Mouse (Mus musculus): ENCODE measurements at regions not wholly inside any gene's neighbourhood (a gene's known extent, or its start where the extent isn't known, plus 50 kb on each side); places are given as distances from the start of the nearest gene placed in this dataset.
A peak's percentile ranks its signal among the peaks of the same experiment; 100 is the strongest.
"Not testable (repeated sequence)": the region's sequence is repeated elsewhere in the genome, so short reads cannot be mapped to it uniquely, and the experiment has no call there.

DNA sequence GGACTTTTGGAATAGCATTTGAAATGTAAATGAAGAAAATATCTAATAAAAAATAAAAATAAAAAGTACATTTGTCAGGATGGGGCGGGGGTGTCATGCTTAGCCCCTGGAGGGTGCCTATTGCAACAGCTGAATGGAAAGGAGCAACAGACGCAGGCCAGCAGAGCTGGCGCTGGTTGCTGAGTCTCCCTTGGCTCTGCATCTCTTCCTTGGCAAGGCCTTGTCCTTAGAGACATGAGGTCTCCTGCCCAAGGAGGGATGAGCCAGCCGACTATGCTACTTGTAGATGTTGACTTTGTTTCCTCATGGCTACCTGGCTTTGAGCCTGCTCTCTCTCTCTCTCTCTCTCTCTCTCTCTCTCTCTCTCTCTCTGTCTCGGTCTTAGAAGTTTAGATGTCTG lies 166.4 kb downstream of the Opa1 start:
- no peak for DNase-seq (ENCODE audit: low read depth)

- DNase-seq (ENCODE audit: low read depth) = no peak
Measured at GRCm38 (mm10) chr16:29746245-29746644, 167.1 kb downstream of the Opa1 start.

DNA sequence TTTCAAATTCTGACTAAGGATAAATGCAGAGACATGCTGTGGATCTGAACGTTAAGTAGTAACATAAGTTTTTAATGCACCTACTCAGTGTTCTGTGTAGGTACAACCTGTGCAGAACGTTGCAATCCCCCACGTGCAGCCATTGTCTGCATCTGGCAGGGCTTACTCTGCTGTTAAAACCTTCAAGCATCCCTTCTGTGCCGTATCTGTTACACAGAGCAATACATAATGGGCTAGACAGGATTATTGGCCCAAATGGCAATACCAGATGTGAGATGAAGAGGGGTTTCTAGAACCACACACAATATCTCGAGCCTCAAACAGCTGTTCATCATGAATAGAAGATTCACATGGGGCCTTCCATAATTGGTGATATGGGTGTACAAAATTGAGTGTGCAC lies 170.0 kb downstream of the Opa1 start:
- no peak for DNase-seq (ENCODE audit: low read depth)

DNA sequence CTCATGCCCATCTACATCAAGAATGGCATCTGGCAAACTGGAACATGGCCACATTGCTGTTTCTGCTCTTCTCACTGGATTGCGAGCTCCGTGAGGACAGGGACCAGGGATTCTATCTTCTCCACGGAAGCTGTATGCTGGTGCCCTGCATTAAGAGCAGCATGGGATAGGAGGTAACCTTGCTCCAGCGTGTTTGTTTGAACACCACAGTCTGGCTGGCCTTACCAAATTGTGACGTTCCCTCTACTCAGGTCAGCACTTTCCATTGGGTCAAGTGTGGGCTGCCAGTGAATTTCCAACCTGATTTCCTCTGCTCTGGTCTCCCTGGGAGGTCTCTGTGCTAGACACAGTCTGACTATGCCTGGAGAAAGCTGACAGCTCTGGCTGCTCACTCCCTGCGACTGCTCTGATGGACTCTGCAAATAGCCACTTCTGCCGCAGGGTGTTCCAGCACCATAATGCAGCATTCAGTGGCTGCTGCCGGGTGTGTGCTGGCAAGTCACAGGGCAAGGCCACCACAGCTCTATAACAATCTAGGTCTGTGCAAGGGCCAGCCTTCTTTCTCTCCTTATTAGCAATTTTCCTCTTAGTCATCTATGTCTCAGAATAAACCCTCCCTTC lies 175.6 kb downstream of the Opa1 start:
- no peak for DNase-seq (ENCODE audit: low read depth)

GRCm38 (mm10) chr16:29758246-29758645 lies 179.1 kb downstream of the Opa1 start:
- no peak for DNase-seq (ENCODE audit: low read depth)

DNA sequence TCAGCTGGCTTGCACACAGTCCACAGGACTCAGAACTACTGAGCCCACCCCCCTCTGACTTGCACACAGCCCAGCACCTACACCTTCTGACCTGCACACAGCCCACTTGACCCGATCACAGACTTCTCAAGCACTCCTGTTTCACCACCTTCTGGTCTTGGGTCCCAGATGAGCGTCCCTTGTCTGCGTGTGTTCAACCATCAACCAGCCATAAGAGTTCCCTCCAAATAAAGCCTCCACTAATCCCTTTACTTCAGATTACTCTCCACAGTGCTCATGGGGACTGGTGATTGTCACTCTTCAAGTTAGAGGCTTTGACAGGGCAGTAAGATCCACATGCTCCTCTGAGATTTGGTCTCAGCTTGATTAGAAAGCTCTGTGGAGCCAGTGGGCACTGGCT lies 180.3 kb downstream of the Opa1 start:
- DNase-seq (ENCODE audit: low read depth) = no peak

- no peak for DNase-seq (ENCODE audit: low read depth)
Measured at GRCm38 (mm10) chr16:29760627-29761026, 181.5 kb downstream of the Opa1 start.

GRCm38 (mm10) chr16:29761779-29762277 lies 182.7 kb downstream of the Opa1 start:
- no peak for DNase-seq (ENCODE audit: low read depth)

- no peak for DNase-seq (ENCODE audit: low read depth)
Measured at GRCm38 (mm10) chr16:29764376-29764775, 185.2 kb downstream of the Opa1 start.

DNA sequence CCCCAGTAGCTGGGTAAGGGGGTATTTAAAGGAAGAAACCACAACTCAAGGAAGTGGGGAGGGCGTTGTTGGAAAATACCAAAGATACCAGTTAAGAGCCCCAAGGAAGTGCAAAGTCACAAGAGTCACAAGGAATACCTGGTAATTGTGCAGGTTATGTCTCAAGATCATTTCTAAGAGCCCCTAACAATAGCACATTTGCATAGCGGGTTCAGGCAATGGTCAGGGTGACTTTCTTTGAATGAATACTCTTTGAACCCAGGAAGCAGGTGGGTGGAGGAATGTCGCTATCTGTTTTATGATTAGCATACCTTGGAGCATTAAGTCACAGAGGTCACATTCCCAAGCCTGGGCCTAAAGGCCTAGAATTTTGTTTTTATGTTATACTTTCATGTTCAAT lies 186.7 kb downstream of the Opa1 start:
- not testable (repeated sequence) for DNase-seq (ENCODE audit: low read depth)

DNA sequence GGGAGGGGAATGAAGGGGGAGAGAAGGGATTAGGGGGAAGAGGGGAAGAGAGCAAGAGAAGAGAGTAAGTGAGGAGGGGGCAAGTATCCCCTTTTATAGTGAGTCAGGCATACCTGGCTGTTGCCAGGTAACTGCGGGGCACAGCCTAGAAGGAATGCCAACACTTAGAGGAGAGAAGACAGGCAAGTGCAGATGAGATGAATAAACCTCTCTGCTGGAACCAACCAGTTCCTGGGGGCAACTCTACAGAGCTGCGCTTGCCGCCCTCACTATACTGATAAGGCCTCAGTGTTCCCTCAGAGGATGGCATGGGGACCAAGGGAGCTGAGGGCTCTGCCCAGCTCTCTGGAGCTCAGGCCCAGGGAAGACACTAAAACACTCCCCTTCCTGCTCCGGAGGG lies 192.2 kb downstream of the Opa1 start:
- no peak for DNase-seq (ENCODE audit: low read depth)

GRCm38 (mm10) chr16:29771728-29772608 lies 192.8 kb downstream of the Opa1 start:
- DNase-seq (ENCODE audit: low read depth) = no peak

GRCm38 (mm10) chr16:29772609-29772988 lies 193.5 kb downstream of the Opa1 start:
- DNase-seq (ENCODE audit: low read depth) = no peak

DNA sequence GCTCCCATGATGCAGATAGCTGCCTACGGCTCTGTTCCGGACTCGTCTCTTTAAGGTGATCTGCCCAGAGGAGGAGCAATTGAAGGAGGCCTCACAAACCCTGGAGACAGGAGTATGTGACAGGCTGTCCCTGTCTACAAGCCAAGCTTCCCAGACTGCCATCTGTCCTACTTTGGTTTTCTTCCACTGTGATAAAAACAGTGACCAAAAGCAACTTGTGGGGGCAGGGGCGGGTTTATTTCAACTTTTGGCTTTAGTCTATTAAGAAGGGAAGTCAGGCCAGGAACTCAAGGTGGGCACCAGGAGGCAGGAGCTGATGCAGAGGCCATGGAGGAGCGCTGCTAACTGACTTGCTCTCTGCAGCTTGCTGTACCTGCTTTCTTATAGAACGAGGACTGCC lies 193.9 kb downstream of the Opa1 start:
- no peak for DNase-seq (ENCODE audit: low read depth)

- DNase-seq (ENCODE audit: low read depth) = no peak
Measured at GRCm38 (mm10) chr16:29774949-29775348, 195.8 kb downstream of the Opa1 start.

GRCm38 (mm10) chr16:29775879-29776278 lies 196.7 kb downstream of the Opa1 start:
- DNase-seq (ENCODE audit: low read depth) = no peak

DNA sequence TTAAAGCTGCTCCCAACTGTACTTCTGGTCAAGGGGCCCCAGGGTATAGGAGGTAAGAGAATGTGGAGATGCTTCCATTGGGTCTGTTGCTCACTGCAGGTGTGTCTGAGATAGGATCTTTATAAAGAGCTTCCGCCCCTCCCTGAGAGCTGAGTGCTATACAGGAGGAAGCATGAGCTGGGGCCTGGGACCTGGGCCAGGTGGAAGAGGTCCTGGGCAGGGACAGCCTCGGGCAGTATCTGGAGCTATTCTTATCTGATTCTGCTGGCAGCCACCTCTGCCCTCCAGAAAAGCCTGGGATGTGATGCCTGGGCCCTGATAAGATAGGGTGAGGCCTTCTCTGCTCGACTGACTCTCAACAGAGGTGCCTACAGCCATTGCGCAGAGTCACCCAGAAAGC lies 203.3 kb downstream of the Opa1 start:
- no peak for DNase-seq (ENCODE audit: low read depth)

DNA sequence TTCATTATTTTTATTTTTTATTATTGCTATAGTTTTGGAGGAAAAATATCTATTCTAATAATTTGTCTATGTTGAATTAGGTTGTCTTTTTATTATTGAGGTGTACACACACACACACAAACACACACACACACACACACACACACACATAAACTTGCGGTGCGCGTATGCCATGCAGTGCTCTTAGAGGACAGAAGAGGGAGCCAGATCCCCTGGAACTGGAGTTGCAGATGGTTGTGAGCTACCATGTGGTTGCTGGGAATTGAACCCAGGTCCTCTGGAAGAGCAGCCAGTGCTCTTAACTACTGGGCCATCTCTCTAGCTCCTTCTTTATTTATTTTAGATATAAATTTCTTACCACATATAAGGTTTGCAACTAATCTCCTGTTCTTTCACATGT lies 206.0 kb downstream of the Opa1 start:
- no peak for DNase-seq (ENCODE audit: low read depth)

- no peak for DNase-seq (ENCODE audit: low read depth)
Measured at GRCm38 (mm10) chr16:29786540-29786939, 207.4 kb downstream of the Opa1 start.

GRCm38 (mm10) chr16:29787633-29788511 lies 208.7 kb downstream of the Opa1 start:
- DNase-seq (ENCODE audit: low read depth) = peak; percentile 60

GRCm38 (mm10) chr16:29790064-29790463 lies 210.9 kb downstream of the Opa1 start:
- no peak for DNase-seq (ENCODE audit: low read depth)

GRCm38 (mm10) chr16:29799250-29799649 lies 220.1 kb downstream of the Opa1 start:
- DNase-seq (ENCODE audit: low read depth) = no peak

Measured in c-Kit-positive CD71-positive TER-119-negative erythroid progenitor cells, embryonic 14.5 days (primary cell).